ENCODE assay signal across 10 mouse cellular contexts in the genomic region with DNA sequence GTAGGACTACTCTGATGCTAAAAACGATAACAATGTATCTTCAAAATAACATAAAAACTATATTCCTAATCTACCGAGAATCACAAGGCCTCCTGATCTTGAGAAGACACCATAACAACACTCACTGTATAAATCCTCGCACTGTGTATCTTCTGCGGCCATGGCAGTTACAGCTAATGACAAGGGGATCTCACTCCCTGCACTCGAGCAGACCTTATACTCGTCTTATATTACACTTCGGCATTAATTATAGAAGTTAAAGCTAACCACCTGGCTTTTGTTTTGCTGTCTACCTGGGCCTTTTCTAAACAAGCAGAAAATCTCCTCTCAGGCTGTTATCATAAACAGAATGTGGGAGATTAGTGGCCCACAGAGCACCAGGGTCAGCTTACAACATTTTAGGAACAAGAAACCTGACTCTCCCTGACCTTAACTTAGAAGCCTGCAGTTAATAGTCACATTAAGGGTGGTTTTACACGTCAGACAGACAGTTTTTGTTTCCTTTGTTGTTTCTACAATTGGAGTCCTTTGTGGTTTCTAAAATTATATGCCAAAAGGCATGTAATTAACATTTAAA.
"Had no signal": no experiment of that assay in that cellular context is flagged by ENCODE, and none has a peak within 500 bp of the region (broad histone marks: within the 10 kb centered on the region; RNA-seq: fewer than 3 reads in every experiment).

No protein-coding gene starts in this region.

- DNase-seq: lung, embryonic 14.5 days; lung, postnatal 10 days; lung, postnatal 4 days; thymus, postnatal 4 days had no signal

- H3K36me3 ChIP-seq: limb, embryonic 15.5 days; midbrain, embryonic 10.5 days had no signal

- H3K9me3 ChIP-seq: limb, embryonic 15.5 days; liver, embryonic 12.5 days; midbrain, embryonic 10.5 days had no signal

- H3K4me2 ChIP-seq: limb, embryonic 15.5 days; liver, embryonic 12.5 days; lung, embryonic 14.5 days had no signal

- H3K9ac ChIP-seq: limb, embryonic 15.5 days; liver, embryonic 12.5 days; lung, embryonic 14.5 days had no signal

- H3K27me3 ChIP-seq: limb, embryonic 15.5 days; liver, embryonic 12.5 days had no signal

- H3K27ac ChIP-seq: left cerebral cortex, adult 2 months; limb, embryonic 15.5 days; liver, embryonic 12.5 days; midbrain, embryonic 10.5 days; stomach, postnatal 0 days had no signal

- H3K4me3 ChIP-seq: left cerebral cortex, adult 2 months; limb, embryonic 15.5 days; liver, embryonic 12.5 days; midbrain, embryonic 10.5 days had no signal

- ATAC-seq: liver, embryonic 12.5 days; midbrain, embryonic 16.5 days had no signal
